Mouse (Mus musculus) adrenal gland, postnatal 10 days (tissue): ENCODE data around the gene Pde8a. TPM values are rescaled to one million over a fixed set of nuclear protein-coding genes. Genes with fewer than 3 reads are reported as not detected.
A peak's percentile ranks its signal among the peaks of the same experiment; 100 is the strongest.

Experiments
- DNase-seq: peaks from one replicate; pipeline ENCODE4 v3.0.0; 2021; ENCODE audit warnings: mixed read lengths
- total RNA-seq, 2 experiments: library from RNA; stranded (reverse); gene quantifications; 2 replicates each; pipeline ENCODE4 v1.2.3; 2021

Pde8a gene
- total RNA-seq, 2 experiments from 2014 or later, result 29.9 to 31.0 TPM

DNA sequence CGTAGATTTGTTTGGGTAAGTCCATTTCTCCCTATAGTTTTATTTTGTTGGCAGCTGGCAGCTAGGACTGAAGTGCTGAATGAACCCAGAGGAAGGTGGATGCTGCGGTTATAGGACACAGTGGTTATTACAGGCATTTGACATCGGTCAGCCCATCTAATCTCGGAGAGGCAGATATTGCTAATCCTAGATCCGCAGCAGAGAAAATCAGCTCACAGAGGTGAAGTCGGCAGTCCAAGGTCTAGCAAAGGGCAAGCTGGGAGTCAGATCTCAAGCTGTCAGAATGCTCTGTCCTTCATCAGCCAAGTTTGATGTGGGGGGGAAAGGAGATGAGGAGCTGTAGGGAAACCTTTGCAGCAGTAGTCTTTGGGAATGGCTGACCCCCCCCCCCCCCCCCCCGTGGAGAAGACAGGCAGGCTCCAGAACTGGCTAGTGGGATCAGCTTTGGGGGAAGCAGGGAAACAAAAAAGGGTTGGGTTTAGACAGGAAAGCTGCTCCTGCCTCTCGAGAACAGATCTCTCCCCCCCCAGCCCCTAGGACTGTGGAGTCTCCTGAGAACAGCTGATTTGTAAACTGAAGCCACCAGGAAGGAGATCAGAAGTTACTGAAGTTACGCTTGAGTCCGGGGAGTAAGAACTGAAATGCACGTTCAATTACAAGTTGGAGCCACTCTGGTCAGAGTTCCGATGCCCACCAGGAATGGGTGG, 3.3 kb upstream of the Pde8a start:
- DNase-seq, result no peak

DNA sequence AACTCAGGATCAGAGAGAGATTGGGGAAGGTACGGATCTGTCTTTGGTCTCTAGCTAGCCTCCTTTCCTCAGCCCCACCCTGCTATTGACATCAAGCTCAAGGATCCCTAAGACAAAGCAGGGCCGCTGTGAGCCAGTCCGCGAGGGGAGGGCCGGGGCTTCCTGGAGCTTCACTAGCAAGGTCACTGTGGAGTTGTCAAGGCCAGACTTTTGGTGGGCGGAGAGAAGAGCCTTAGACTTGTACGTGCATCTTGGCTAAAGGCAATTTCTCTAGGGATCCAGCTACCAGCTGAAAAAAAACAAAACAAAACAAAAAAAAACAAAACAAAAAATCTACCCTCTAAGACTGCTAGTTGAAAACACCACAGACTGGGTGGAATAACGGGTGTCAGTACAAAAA, 1.6 kb upstream of the Pde8a start:
- DNase-seq, result peak; percentile 73

DNA sequence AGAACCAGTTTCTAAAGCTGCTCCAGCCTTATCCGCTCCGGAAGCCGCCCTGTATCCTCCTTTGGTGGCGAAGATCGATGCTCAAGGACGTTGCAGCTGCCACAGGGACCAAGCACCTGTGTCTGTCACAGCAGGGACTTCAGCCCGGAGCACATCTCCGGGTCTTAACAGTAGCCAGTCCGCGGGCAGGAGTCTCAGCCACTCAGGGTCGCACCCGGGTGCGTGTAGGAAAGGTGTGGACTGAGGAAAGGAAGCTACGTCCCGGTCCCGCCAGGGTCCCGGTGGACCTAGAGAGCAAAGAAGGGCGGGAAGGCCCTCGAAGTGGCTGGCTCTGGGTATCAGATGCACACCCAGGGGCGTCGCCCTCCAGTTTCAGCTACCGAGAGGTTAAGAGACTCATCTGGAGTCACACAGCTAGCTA, 1.1 kb upstream of the Pde8a start:
- peak; percentile 84 for DNase-seq

DNA sequence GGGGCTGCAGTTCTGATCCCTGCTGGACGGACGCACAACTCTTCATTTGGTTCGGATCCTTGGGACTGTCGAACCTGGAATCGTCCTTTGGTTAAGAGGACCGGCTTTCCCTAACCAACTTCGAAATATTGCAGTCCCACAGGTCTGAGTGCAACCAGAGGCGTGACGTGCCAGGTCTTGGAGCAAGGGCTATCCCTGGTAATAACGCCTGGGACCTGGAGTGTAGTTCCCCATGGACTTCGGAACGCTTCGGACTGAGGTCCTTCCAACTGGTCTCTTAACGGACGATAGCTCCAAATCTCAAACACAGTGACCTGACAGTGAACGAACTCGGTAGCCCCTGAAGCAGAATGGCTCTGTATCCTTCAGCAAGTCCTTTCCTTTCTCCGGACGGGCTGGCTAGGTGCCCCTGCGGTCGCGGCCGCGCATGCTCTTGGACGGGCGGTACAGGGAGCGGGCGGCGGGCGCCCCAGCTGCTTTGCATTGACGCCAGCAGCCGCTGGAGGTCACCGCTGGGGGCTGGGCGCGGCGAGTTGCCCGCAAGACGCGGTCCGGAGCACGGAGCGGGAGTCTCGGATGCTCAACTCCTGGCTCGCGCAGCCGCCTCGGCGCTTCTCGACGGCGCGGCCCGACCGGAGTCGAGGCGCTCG, 574 bp upstream of the Pde8a start:
- peak; percentile 99 for DNase-seq

DNA sequence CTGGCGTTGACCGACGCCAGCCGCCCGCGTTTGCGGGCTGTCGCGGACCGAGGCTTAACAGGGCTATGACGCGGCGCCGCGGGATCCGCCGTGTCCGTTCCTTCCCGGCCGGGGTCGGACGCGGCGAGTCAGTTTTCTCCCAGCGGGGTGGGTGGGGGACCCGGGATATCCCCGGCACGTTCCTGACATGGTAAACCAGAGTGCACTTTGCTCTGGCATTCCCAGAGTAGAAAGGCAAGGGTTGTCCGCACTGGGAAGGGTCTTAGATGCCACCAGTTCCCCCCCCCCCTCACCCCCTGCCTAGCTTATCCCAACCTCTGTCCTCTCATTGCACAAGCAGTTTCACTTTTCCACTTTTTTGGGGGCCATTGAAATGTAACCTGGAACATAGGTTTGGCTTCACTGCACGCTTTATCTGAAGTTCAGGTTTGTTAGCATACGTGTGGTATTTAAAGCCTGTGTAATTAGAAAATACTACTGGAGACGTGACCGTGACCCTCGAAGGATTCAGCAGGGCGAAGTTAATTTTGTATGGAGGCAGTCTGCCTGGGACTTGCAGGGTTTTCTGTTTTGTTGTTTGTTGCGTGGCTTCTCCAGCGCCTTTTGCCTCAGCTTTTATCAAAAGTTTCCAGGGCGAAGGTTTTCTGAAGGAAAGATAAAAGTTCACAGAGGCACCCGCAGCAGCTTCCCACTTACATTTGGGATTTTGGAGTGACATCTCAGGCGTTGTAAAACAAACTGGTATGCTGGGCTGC, 934 bp downstream of the Pde8a start:
- no peak for DNase-seq

DNA sequence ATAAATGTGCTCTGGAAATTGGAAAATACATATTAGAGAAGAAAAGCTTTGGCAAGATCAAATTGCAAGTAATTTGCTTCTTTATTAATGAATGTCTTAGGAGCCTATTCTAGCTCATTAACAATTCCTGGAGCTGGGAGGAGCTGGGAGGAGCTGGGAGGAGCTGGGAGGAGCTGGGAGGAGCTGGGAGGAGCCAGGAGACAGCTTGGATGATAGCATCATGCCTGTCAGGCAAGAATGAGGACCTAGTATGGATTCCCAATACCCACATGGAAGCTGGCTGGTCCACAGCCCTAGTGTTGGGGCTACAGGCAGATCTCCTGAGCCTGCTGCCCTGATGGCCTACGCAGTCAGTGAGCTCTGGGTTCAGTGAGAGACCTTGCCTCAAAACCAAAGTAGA, 2.6 kb downstream of the Pde8a start:
- DNase-seq, result peak; percentile 42

DNA sequence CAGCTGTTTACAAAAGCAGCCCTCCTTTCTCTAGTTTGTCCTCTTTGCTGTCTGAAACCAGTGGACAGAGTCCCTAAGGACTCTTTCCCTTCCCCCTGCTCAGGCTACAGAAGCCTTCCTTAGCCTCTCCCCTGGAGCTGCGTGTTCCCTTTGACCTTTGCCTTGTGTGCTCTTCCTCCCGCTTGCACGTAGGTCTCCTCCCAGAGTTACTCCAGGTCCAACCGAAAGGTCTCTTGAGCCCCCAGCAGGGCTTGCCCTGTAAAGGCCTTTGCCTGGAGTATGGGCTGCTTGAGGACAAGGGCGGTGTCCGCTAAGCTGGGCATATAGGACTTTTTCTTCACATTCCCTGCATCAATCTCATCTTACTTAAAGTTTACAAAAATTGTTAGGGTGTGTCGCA, 5.9 kb downstream of the Pde8a start:
- DNase-seq, result no peak

DNA sequence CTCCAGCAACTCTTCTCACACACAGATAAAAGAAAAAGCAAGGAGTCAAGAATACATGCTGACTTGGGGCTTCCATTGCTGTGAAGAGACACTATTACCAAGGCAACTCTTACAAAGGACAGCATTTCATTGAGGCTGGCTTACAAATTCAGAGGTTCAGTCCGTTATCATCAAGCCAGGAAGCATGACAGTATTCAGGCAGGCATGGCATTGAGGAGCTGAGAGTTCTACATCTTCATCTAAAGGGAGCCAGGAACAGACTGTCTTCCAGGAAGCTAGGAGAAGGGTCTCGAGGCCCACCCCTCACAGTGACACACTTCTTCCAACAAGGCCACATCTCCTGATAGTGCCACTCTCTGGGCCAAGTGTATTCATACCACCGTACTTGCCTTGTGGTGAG, 7.0 kb downstream of the Pde8a start:
- DNase-seq, result no peak

DNA sequence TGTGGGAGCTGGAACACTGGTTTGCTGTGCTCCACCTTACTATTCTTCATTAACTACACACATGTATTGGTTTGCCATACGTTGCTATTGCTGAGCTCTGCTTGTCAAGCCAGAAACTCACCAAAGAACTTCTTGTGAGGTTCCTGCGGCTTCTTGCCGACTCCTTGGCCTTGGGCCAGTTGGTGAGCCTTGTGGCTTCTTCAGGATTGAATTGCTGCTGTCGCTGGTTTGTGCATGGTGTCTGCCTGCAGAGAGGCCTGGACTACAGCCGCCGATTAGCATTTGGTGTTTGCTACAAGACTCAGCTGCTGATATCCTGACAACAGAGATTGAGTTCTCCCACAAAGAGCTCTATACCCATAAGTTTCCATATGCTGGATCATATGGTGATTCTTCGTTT, 10.9 kb downstream of the Pde8a start:
- DNase-seq, result no peak

DNA sequence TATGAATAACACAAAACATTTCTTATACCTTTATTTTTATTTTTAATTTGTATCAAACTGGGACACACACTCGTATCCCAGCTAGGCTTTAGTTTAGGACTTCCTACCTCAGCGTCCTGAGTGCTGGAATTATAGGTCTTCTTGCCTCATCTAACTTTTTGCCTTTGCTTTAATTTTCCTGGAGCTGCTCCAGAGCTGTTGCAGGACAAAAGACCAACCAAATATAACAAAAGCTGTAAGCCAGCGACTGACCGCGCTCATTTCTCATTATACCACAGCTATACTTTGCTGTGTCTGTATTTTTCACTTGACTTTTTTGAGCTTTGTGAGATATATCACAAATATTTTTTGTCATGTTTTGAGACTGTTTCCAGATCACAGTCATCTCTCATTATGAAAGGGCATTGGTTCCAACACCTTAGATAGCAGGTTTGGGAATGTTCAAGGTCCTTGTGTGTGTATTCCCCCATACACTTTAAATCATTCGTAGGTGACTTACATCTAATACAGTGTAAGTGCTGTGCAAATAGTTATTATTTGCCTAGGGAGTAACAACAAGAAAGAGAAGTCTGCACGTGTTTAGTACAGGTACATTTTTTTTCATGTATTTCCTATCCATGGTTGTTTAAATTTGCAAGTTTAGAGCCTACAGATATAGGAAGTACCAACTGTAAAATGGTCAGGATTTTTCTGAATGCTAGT, 16.8 kb downstream of the Pde8a start:
- DNase-seq, result no peak

DNA sequence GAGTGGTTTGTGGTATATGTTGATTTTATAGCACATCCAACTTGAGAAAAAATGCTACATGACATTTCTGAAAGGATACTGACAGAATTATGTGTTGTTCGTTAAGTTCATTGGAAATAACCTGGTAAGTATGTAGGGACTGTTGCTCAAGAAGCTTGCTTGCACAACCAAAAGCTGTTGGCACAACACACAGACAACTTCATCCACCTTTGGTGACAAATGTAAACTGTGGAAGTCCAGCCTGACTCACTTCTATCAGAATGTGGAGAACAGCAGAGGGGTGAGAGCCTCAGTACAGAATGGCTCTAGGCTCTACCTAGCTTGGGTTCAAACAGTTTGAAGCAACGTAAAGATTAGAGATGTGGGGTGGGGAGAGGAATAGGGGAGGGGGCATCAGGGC, 19.3 kb downstream of the Pde8a start:
- peak; percentile 46 for DNase-seq

DNA sequence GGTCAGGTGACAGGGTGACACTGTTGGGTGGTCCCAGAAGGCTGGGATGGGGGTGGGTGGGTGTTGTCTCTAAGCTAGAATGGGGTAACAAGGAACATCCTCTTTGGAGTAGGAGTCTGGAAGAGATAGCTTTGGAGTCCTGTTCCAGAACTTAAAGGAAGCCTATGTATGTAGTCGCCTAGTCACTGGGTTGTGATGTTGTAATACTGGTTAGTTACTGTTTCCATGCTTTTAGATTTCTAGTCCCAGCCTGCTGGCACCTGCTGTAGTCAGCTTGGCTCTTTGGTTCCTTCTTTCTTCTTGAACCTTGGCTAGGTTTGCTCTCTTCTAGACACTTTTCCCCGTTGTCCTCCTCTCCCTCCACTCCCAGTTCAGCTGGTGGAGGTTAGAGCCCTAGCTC, 21.7 kb downstream of the Pde8a start:
- no peak for DNase-seq

DNA sequence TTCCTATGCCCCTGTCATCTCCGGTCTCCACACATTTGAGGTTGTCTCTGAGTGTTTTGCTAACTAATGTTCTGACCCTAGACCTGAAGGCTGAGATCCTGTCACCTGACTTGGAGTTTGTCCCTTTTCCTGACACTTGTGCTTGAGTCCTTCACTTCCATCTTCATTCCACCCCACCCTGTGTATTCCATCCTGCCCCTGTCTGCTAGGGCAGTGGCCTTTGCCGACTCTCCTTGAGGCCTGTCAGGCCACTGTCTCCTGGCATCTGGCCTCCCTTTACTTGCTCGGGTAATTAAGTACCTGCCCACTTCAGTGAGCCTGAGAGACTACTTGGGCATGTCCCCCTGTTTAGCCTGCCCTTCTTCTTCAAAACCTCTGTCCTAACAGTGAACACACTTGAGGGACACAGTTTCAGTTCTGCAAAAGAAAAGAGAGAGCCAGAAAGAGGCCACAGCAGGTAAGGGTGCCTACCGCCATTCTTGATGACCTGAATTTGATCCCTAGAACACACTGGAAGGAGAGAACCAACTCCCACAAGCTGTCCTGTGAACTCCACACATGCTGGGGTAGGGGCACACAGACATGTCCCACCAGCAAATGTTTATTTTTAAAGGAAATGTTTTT, 22.3 kb downstream of the Pde8a start:
- no peak for DNase-seq

DNA sequence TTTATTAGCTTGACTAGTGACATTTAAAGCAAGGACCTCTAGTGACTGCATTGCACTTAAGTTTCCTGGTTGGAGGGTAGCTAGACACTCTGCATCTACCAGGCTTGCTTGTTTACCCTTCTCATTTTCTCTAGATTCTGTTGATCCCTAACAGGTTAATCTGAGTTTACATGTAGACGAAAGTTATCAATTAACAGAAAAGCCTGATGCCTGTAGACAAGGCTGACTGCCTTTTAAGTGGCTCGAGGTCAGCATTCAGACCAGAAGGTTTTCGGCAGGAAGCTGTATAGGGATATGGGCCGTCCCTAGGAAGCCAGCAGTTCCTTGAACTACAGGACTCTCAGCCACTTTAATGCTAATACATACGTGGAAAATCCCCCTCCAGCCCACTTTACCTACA, 30.0 kb downstream of the Pde8a start:
- DNase-seq, result no peak

DNA sequence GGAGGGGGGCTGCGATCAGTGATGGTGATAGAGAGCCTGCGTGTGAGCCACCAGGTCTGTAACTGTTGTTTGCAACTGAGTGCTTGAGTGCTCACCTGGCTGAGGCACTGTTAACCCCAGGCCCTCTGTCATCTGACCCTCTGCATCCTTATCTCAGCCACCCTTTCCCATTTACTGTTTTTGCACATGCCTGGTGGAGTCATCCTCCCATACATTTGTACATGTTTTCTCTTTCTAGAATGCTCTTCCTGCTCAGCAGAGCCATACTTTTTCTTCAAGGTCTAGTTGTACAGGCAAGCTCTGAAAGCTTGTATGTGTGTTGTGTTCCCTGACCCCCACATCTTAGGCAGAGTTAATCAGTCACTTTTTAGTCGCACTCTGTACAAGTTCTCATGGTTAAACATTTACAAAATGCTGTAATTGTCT, 36.5 kb downstream of the Pde8a start:
- DNase-seq, result no peak

DNA sequence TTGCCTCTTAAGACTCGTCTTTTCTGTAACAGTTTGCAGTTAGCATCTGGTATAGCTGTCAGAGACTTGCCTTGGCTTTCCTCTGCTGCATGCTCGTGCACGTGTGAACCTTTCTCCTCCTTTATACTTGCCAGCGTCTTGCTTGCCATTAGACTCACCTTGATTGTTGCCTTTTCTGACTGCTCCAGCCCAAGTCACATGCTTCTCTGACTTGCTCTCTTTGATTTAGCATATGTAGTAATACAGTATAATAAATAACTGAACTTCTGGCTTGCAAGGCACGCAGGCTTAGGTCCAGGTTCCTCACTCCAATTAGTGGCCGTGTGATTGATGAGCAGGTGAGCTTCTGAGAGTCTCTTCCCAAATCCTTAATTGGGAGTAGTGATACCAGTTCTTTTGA, 37.2 kb downstream of the Pde8a start:
- no peak for DNase-seq

DNA sequence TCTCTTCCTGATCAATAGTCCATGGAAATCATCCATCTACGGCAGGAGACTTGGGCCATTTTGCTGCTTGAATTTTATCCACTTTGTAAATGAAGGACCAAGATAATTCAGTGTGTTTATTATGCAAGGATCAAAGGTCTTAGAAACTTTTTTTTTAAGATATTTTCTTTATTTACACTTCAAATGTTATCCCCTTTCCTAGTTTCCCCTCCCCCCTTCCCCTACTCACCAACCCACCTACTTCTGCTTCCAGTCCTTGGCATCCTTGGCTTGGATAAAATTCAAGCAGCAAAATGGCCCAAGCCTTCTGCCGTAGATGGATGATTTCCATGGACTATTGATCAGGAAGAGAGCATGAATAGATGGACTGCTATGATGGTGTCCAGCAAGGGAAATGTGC, 38.1 kb downstream of the Pde8a start:
- no peak for DNase-seq

DNA sequence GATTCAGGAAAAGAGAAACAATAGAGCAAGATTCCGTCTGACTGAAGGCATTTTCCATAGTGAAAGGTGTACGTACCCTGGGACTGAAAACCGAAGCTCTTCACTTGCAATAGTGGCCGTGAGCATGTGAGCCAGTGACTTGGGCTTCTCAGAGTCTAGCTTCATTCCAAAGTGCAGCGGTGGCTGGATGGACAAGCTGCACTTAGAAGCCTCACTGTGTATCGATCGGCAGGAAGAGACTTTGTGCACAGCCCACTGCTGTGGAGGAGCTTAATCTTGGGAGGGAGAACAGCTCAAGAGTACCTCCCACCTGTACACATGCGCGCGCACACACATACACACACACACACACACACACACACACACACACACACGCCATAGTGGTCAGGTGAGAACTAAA, 39.9 kb downstream of the Pde8a start:
- no peak for DNase-seq

DNA sequence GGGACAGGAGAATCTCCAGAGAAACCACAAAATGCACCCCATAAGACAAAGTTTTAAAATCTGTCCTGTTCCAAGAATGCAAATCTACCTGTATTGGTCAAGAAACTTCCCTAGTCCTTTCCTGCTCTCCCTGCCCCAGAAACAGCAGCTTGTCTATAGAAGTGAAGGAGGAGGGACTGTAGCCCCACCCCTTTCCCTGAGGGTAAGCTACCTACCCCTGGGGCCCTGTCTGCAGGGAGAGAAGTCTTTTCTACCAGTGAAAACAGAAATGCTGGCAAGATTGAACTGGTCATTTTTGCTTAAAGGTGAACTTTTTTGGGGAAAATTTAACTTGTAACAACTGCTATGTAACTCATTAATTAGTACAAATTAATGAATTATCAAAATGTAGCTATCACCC, 41.2 kb downstream of the Pde8a start:
- DNase-seq, result no peak

DNA sequence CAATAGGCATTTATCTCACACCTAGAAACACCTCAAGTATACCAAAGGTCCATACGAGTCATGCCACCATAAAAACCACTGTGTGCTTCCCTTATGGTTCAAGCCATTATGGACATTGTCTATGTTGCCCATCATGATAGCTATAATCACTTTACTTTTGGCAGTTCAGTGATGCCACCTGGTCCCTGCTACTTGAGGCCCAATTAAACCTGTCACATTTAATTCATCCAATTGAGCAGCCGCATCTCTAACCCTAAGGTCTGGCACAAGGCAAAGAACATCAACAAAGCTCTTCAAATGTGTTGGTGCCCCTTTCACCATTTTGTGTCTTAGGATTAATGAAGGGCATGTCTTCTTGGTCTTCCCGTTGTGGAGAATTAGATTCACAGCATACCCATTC, 42.1 kb downstream of the Pde8a start:
- no peak for DNase-seq

DNA sequence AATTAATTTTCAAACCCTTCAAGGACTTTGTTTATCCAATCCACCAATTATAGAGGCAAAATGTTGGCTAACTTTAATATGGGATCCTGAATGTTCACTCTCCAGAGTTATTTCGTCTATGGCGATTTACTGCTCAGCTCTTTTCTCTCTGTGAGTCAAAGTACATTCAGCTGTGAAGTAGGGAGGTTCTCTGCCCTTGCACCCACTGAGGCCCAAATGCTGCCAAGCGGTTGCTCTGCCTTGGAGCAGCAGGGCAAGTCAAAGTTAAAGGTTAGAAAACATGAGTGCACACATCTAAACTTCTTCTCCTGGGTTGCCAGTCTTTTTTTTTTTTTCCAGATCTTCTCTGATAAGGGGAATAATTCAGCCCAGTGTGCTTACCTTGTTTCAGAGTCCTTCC, 43.4 kb downstream of the Pde8a start:
- DNase-seq, result peak; percentile 29

DNA sequence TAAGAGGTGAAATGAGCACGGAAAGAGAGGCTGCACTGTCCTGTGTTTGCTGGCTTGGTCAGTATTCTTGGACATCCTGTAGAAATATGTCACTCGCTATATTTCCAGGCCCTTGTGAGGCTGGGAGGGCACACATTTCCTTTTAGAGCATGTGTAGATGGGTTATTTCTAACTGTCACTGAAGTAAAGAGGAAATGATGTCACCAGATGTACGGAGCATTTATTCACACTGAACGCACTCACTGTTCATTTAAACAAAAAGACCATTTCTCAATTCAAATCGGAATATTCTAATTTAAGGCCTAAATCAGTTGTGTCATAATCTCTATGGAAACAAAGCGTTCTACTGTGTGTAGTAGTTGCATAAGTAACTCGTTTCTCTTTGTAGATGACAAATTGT, 48.2 kb downstream of the Pde8a start:
- DNase-seq, result no peak
